Mouse (Mus musculus): Measurements from ENCODE around the gene Olfr1396. TPM values are rescaled to one million over a fixed set of nuclear protein-coding genes. Genes with fewer than 3 reads are reported as not detected.

Gene Olfr1396
- polyA plus RNA-seq, 1 experiment = not detected

DNA sequence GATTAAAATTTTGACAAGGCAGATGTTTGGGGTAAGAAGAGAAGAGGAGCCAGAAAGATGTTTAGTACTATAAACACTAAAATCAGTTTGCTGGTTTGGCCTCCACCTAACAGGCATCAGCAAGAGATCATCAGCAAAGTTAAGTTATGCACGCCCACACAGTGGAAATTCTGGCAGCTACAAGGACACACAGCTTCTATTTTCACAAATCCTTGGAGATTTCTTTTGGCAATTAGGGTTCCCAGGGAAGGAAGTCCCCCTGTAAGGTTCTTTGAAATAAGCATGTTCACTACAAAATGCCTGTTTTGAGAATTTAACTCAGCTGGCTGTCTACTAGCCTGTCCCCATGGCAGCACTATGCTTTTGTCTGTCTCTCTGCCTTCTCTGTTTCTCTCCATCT is 3.7 kb downstream of the Olfr1396 start:
- WGBS = 79% methylated on average over 1 of the region's 1 CpGs
- no peak overlapping the region for H3K4me3 ChIP-seq (replicated peaks; ENCODE audit: control insufficient read depth, low read depth, low read length)
- no peak overlapping the region for H3K27ac ChIP-seq (ENCODE audit: control insufficient read depth, insufficient read depth, low read depth, low read length, poor library complexity)
- TF ChIP-seq CTCF (IDR thresholded peaks at IDR 0.05; ENCODE audit: control insufficient read depth, insufficient read depth, low read length) (no peak), POLR2A (IDR thresholded peaks at IDR 0.05; ENCODE audit: borderline replicate concordance, control insufficient read depth, low read depth, low read length) (no peak)
- no peaks in the 10 kb centered on the region; the same call in 1 of the 2 replicates for H3K4me1 ChIP-seq (ENCODE audit: control insufficient read depth, insufficient read depth, low read length)

- 37% methylated on average over 1 of the region's 1 CpGs for WGBS
- Histone ChIP-seq H3K4me3 (replicated peaks; ENCODE audit: control insufficient read depth, low read depth, low read length) (no peak overlapping the region), H3K27ac (ENCODE audit: control insufficient read depth, insufficient read depth, low read depth, low read length, poor library complexity) (no peak overlapping the region), H3K4me1 (ENCODE audit: control insufficient read depth, insufficient read depth, low read length) (no peaks in the 10 kb centered on the region; the same call in 1 of the 2 replicates)
- TF ChIP-seq POLR2A (IDR thresholded peaks at IDR 0.05; ENCODE audit: borderline replicate concordance, control insufficient read depth, low read depth, low read length) = no peak
- TF ChIP-seq CTCF (IDR thresholded peaks at IDR 0.05; ENCODE audit: control insufficient read depth, insufficient read depth, low read length) = peak; percentile 58
Measured at GRCm38 (mm10) chr11:49108833-49109232, 5.8 kb downstream of the Olfr1396 start.

DNA sequence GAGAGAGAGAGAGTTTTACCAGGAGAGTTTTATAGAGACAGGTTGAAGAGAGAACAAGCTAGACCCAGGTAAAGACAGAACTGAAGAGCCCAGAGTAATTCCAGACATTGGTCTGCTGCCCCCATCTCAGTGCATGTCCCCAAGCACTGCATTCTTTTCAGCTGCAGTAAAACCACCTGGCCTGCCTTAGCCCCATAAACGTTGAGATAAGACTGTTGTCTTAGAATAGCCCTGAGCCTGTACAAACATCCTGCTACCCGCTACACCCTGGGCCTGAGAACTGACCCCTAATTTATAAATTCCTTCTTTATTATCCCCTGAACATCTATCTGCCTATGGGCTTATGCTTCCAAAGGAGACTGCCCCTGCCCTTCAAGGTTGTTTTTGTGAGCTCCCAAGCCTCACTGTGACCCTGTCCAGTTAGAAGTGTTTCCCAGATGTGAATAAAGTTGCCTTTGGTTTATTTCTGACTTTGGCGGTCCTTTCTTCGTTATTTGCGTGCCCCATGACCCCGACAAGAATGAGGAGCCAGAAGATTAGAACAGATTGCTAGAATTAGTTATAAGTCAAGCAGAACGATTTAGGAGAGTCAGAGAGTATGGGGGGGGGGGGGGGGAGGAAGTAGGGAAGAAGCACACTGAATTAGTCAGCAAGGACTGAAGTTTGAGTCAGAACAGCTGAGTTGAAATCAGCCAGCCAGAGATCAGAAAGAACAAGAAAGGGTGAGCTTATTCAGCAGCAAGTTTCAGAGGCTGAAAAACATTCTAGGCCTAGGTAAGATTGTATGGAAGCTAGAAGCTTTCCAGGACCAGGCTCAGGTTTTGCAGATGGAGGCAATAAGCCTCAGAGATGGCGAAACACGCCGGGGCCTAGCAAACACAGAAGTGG is 6.8 kb downstream of the Olfr1396 start:
- Histone ChIP-seq H3K4me1 (ENCODE audit: control insufficient read depth, insufficient read depth, low read length) (no peaks in the 10 kb centered on the region; the same call in 1 of the 2 replicates), H3K4me3 (replicated peaks; ENCODE audit: control insufficient read depth, low read depth, low read length) (no peak overlapping the region), H3K27ac (ENCODE audit: control insufficient read depth, insufficient read depth, low read depth, low read length, poor library complexity) (no peak overlapping the region)
- 66% methylated on average over 10 of the region's 10 CpGs for WGBS
- TF ChIP-seq CTCF (IDR thresholded peaks at IDR 0.05; ENCODE audit: control insufficient read depth, insufficient read depth, low read length) (no peak), POLR2A (IDR thresholded peaks at IDR 0.05; ENCODE audit: borderline replicate concordance, control insufficient read depth, low read depth, low read length) (no peak)

DNA sequence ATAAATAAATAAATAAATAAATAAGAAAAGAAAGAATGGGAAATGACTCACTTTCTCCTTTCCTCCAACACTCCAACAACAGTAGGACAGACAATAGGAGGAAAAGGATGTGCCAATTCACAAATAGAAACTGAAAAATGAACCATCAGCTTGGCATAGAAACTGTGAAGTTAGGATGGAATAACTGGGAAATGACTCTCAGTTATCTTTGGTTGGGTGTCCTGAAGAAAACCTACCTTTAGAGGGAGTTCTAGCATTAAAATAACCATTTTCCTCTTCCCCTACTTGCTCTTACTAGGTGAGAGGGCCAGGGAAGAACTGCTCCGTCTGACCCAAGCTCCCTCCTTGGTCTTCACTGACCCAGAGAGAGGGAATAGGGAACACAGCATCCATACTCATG is 8.9 kb downstream of the Olfr1396 start:
- 52% methylated on average over 1 of the region's 1 CpGs for WGBS
- Histone ChIP-seq H3K4me3 (replicated peaks; ENCODE audit: control insufficient read depth, low read depth, low read length) (no peak overlapping the region), H3K4me1 (ENCODE audit: control insufficient read depth, insufficient read depth, low read length) (peaks cover 2% of the 10 kb centered on the region), H3K27ac (ENCODE audit: control insufficient read depth, insufficient read depth, low read depth, low read length, poor library complexity) (no peak overlapping the region)
- TF ChIP-seq CTCF (IDR thresholded peaks at IDR 0.05; ENCODE audit: control insufficient read depth, insufficient read depth, low read length) = no peak
- TF ChIP-seq POLR2A (IDR thresholded peaks at IDR 0.05; ENCODE audit: borderline replicate concordance, control insufficient read depth, low read depth, low read length) = no peak

- TF ChIP-seq POLR2A (IDR thresholded peaks at IDR 0.05; ENCODE audit: borderline replicate concordance, control insufficient read depth, low read depth, low read length) = no peak
- TF ChIP-seq CTCF (IDR thresholded peaks at IDR 0.05; ENCODE audit: control insufficient read depth, insufficient read depth, low read length) = peak; percentile 90
- no peak overlapping the region for H3K27ac ChIP-seq (ENCODE audit: control insufficient read depth, insufficient read depth, low read depth, low read length, poor library complexity)
- H3K4me3 ChIP-seq (replicated peaks; ENCODE audit: control insufficient read depth, low read depth, low read length) = no peak overlapping the region
- peaks cover 2% of the 10 kb centered on the region for H3K4me1 ChIP-seq (ENCODE audit: control insufficient read depth, insufficient read depth, low read length)
- WGBS = 26% methylated on average over 8 of the region's 8 CpGs
Measured at GRCm38 (mm10) chr11:49103047-49103693, 11.5 kb downstream of the Olfr1396 start.

- 32% methylated on average over 5 of the region's 5 CpGs for WGBS
- H3K27ac ChIP-seq (ENCODE audit: control insufficient read depth, insufficient read depth, low read depth, low read length, poor library complexity) = peak overlapping the region; percentile 9; the same call in 1 of the 2 replicates
- H3K4me3 ChIP-seq (replicated peaks; ENCODE audit: control insufficient read depth, low read depth, low read length) = no peak overlapping the region
- H3K4me1 ChIP-seq (ENCODE audit: control insufficient read depth, insufficient read depth, low read length) = peaks cover 2% of the 10 kb centered on the region
- TF ChIP-seq POLR2A (IDR thresholded peaks at IDR 0.05; ENCODE audit: borderline replicate concordance, control insufficient read depth, low read depth, low read length) (no peak), CTCF (IDR thresholded peaks at IDR 0.05; ENCODE audit: control insufficient read depth, insufficient read depth, low read length) (no peak)
Measured at GRCm38 (mm10) chr11:49101500-49101899, 13.2 kb downstream of the Olfr1396 start.

- no peak overlapping the region for H3K27ac ChIP-seq (ENCODE audit: control insufficient read depth, insufficient read depth, low read depth, low read length, poor library complexity)
- WGBS = 65% methylated on average over 3 of the region's 3 CpGs
- peaks cover 2% of the 10 kb centered on the region for H3K4me1 ChIP-seq (ENCODE audit: control insufficient read depth, insufficient read depth, low read length)
- no peak overlapping the region for H3K4me3 ChIP-seq (replicated peaks; ENCODE audit: control insufficient read depth, low read depth, low read length)
- TF ChIP-seq CTCF (IDR thresholded peaks at IDR 0.05; ENCODE audit: control insufficient read depth, insufficient read depth, low read length) (no peak), POLR2A (IDR thresholded peaks at IDR 0.05; ENCODE audit: borderline replicate concordance, control insufficient read depth, low read depth, low read length) (no peak)
Measured at GRCm38 (mm10) chr11:49100409-49100808, 14.3 kb downstream of the Olfr1396 start.

DNA sequence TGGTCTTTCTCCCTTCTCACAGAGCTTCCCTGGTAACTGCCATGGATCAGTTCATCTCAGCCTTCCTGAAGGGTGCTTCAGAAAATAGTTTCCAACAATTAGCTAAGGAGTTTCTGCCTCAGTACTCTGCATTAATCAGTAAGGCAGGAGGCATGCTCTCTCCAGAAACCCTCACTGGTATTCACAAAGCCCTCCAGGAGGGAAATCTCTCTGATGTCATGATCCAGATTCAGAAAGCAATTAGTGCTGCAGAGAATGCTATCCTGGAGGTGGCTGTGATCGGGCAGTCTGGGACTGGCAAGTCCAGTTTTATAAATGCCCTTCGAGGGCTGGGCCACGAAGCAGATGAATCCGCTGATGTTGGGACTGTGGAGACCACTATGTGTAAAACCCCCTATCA is 19.3 kb downstream of the Olfr1396 start:
- 95% methylated on average over 4 of the region's 4 CpGs for WGBS
- no peak overlapping the region for H3K27ac ChIP-seq (ENCODE audit: control insufficient read depth, insufficient read depth, low read depth, low read length, poor library complexity)
- H3K4me3 ChIP-seq (replicated peaks; ENCODE audit: control insufficient read depth, low read depth, low read length) = no peak overlapping the region
- no peak for TF ChIP-seq POLR2A (IDR thresholded peaks at IDR 0.05; ENCODE audit: borderline replicate concordance, control insufficient read depth, low read depth, low read length)
- TF ChIP-seq CTCF (IDR thresholded peaks at IDR 0.05; ENCODE audit: control insufficient read depth, insufficient read depth, low read length) = no peak
- no peaks in the 10 kb centered on the region; the same call in 1 of the 2 replicates for H3K4me1 ChIP-seq (ENCODE audit: control insufficient read depth, insufficient read depth, low read length)

Measured in bone marrow, adult 2 months (tissue).